Mouse (Mus musculus) thymus, adult 18-20 months (tissue): ENCODE data around the gene Adgrg3.

Experiments
- DNase-seq, 2 experiments: peaks; one replicate each; pipeline ENCODE4 v3.0.0; 2022; ENCODE audit warnings: mixed read lengths in 2 of 2

Gene Adgrg3

GRCm38 (mm10) chr8:95017451-95017850, at the start of gene Adgrg3:
Adgrg3 (plus strand) TSS chr8:95017692.
- no peak for DNase-seq

- peak in 1 of 2 experiments; percentile 60 for DNase-seq
Measured at GRCm38 (mm10) chr8:94973270-94973669, 44.2 kb upstream of the Adgrg3 start.

- DNase-seq, result no peak
Measured at GRCm38 (mm10) chr8:94973786-94974185, 43.7 kb upstream of the Adgrg3 start.

GRCm38 (mm10) chr8:94974467-94975165, 42.9 kb upstream of the Adgrg3 start, which contains the start of gene Adgrg1:
Adgrg1 (plus strand) TSS chr8:94974751.
- DNase-seq, result no peak

- DNase-seq, result peak; percentile 58 to 70
Measured at GRCm38 (mm10) chr8:94976651-94977417, 40.7 kb upstream of the Adgrg3 start.

- DNase-seq, result peak in 1 of 2 experiments; percentile 56
Measured at GRCm38 (mm10) chr8:94978131-94978530, 39.4 kb upstream of the Adgrg3 start.

- no peak for DNase-seq
Measured at GRCm38 (mm10) chr8:94978593-94979319, 38.7 kb upstream of the Adgrg3 start.

- no peak for DNase-seq
Measured at GRCm38 (mm10) chr8:94980176-94980575, 37.3 kb upstream of the Adgrg3 start.

- DNase-seq, result no peak
Measured at GRCm38 (mm10) chr8:94980976-94981375, 36.5 kb upstream of the Adgrg3 start.

GRCm38 (mm10) chr8:94981848-94982247, 35.6 kb upstream of the Adgrg3 start:
- no peak for DNase-seq

- DNase-seq, result no peak
Measured at GRCm38 (mm10) chr8:94983146-94983545, 34.3 kb upstream of the Adgrg3 start.

GRCm38 (mm10) chr8:94983881-94984516, 33.5 kb upstream of the Adgrg3 start:
- DNase-seq, result no peak

- DNase-seq, result no peak
Measured at GRCm38 (mm10) chr8:94985023-94985422, 32.5 kb upstream of the Adgrg3 start.

GRCm38 (mm10) chr8:94986676-94987075, 30.8 kb upstream of the Adgrg3 start:
- DNase-seq, result no peak

- DNase-seq, result no peak
Measured at GRCm38 (mm10) chr8:94987553-94987952, 29.9 kb upstream of the Adgrg3 start.

- DNase-seq, result no peak
Measured at GRCm38 (mm10) chr8:94988619-94989018, 28.9 kb upstream of the Adgrg3 start.

- DNase-seq, result no peak
Measured at GRCm38 (mm10) chr8:94989711-94990110, 27.8 kb upstream of the Adgrg3 start.

- peak in 1 of 2 experiments; percentile 61 for DNase-seq
Measured at GRCm38 (mm10) chr8:94990598-94991453, 26.7 kb upstream of the Adgrg3 start.

- no peak for DNase-seq
Measured at GRCm38 (mm10) chr8:94991454-94991994, 26.0 kb upstream of the Adgrg3 start.

GRCm38 (mm10) chr8:94992010-94992409, 25.5 kb upstream of the Adgrg3 start:
- no peak for DNase-seq

GRCm38 (mm10) chr8:94992534-94992933, 25.0 kb upstream of the Adgrg3 start:
- no peak for DNase-seq
